Mouse (Mus musculus) stomach, embryonic 16.5 days (tissue): ENCODE measurements at regions not wholly inside any gene's neighbourhood (a gene's known extent, or its start where the extent isn't known, plus 50 kb on each side); places are given as distances from the start of the nearest gene placed in this dataset.

Source experiments
- ATAC-seq: fragments of 200-750 bp; cut with Nextera tagmentation; 2 replicates; pipeline ENCODE4 v1.8.0; 2017; ENCODE audit warnings: moderate number of reproducible peaks, moderate TSS enrichment; ENCODE audit not compliant: insufficient read depth, low FRiP score
- H3K27ac ChIP-seq: fragments of 300-500 bp; sonication (generic); 2 replicates; pipeline ENCODE4 v1.5.1; 2014; ENCODE audit warnings: low read length
- H3K27me3 ChIP-seq: fragments of 300-500 bp; sonication (generic); 2 replicates; pipeline ENCODE4 v1.6.1; 2014; ENCODE audit warnings: low read length, control low read depth, mixed read lengths; ENCODE audit not compliant: control insufficient read depth, insufficient read depth
- H3K36me3 ChIP-seq: fragments of 300-500 bp; sonication (generic); 2 replicates; pipeline ENCODE4 v1.6.1; 2014; ENCODE audit warnings: low read length; ENCODE audit not compliant: control insufficient read depth, insufficient read depth
- H3K4me1 ChIP-seq: fragments of 300-500 bp; sonication (generic); 2 replicates; pipeline ENCODE4 v1.6.1; 2014; ENCODE audit warnings: low read length, control low read depth, mixed read lengths; ENCODE audit not compliant: control insufficient read depth, insufficient read depth
- H3K4me2 ChIP-seq: fragments of 300-500 bp; sonication (generic); 2 replicates; pipeline ENCODE4 v1.6.1; 2014; ENCODE audit warnings: low read depth, low read length, mixed read lengths
- H3K4me3 ChIP-seq: fragments of 300-500 bp; sonication (generic); replicated peaks from 2 replicates; pipeline ENCODE4 v1.5.1; 2014; ENCODE audit warnings: mild to moderate bottlenecking, low read length
- H3K9ac ChIP-seq: fragments of 300-500 bp; sonication (generic); 2 replicates; pipeline ENCODE4 v1.6.1; 2014; ENCODE audit warnings: low read length
- H3K9me3 ChIP-seq: fragments of 300-500 bp; sonication (generic); replicated peaks from 2 replicates; pipeline ENCODE4 v1.6.1; 2016; ENCODE audit warnings: low read length, control low read depth; ENCODE audit not compliant: control insufficient read depth
- WGBS: fragments of 180-500 bp; shearing (Covaris S2); extraction: QIAGEN DNeasy Blood & Tissue Kit; methylation state at CpG from one replicate; pipeline ENCODE4 v1.1.7; 2014; 5-methylcytosine and 5-hydroxymethylcytosine counted together

DNA sequence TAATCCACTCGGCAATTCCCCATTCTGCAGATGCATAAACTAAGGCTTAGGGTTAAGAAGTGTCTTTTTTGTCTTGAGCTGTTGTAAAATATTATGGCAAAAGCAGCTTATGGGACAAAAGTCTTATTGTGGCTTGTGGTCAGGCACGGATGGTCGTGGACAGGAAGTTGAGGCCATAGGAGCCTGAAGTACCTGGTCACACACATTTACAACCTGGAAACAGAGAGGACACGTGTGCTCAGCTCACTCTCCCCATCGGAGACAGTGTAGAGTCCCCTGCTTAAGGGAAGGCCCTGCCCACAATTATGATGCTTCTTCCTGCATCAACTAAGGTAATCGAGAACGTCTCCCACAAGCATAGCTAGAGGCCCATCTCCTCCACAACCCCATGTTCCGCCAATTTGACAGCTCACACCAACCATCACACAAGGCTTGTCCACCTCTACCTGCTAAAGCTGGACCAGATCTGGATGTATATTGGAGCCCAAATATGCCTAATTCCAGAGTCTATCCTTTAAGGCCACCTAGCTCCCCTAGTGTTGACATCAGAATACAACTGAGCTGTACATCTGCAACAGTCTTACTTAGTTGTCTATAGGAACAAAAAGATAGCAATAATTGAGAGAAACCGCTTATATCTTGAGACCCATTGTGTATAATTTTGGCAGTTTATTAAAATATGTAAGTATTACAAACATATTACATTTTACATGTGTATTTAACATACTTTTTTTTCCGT, 89.0 kb downstream of the Dyrk2 start:
- WGBS: 83% methylated on average over 10 of the region's 10 CpGs
- no peak overlapping the region for H3K27ac ChIP-seq
- no peak for ATAC-seq
- no peaks in the 10 kb centered on the region for H3K9me3 ChIP-seq
- H3K4me1 ChIP-seq: no peaks in the 10 kb centered on the region
- no peaks in the 10 kb centered on the region for H3K27me3 ChIP-seq
- no peak overlapping the region for H3K9ac ChIP-seq
- H3K36me3 ChIP-seq: no peaks in the 10 kb centered on the region
- no peak overlapping the region for H3K4me3 ChIP-seq
- no peak overlapping the region for H3K4me2 ChIP-seq

DNA sequence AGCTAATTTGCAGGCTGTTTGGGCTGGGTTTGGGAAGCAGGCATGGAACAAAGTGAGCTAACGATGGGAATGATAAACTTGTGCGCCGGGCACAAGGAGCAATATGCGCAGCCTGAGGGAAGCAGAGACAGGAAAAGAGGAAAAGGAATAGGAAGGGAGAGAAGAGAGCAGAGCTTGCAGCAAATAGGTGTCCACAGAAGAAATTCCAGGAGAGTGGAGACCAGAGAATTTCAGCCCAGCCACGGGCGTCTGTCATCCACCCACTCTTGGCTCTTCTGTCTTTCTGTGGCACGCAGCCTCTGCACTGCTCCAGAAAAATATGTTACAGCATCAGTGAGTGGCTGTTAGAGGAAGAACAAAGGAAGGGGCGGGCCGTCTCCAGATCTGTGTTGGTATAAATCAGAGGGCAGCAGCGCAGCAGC, 88.2 kb downstream of the Dyrk2 start:
- ATAC-seq: no peak
- Histone ChIP-seq H3K4me3 (no peak overlapping the region), H3K27ac (no peak overlapping the region), H3K36me3 (no peaks in the 10 kb centered on the region), H3K9me3 (no peaks in the 10 kb centered on the region), H3K4me2 (no peak overlapping the region), H3K27me3 (no peaks in the 10 kb centered on the region), H3K9ac (no peak overlapping the region), H3K4me1 (no peaks in the 10 kb centered on the region)
- WGBS: 66% methylated on average over 10 of the region's 10 CpGs

DNA sequence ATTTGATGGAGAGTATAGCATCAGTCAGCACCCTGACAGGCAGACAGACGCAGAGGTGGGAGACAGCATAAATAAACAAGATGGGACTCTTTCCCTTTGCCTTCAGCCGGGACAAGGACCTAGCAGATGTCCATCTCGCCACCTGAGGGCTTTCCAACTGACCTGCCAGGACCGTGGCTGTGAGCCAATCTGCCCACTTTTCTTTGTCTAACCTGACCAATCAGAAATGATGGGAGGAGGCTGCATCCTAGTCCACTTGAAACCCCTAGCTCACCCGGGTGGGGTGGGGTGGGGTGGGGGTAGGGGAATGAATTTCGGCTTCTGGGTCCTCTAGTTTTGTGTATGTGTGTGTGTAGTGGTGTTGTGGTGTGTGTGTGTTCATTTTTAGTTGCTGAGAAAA, 87.4 kb downstream of the Dyrk2 start:
- no peaks in the 10 kb centered on the region for H3K4me1 ChIP-seq
- H3K9ac ChIP-seq: no peak overlapping the region
- no peak overlapping the region for H3K4me3 ChIP-seq
- H3K27me3 ChIP-seq: no peaks in the 10 kb centered on the region
- WGBS: 69% methylated on average over 6 of the region's 6 CpGs
- no peaks in the 10 kb centered on the region for H3K36me3 ChIP-seq
- no peak for ATAC-seq
- H3K4me2 ChIP-seq: no peak overlapping the region
- H3K27ac ChIP-seq: no peak overlapping the region
- H3K9me3 ChIP-seq: no peaks in the 10 kb centered on the region

DNA sequence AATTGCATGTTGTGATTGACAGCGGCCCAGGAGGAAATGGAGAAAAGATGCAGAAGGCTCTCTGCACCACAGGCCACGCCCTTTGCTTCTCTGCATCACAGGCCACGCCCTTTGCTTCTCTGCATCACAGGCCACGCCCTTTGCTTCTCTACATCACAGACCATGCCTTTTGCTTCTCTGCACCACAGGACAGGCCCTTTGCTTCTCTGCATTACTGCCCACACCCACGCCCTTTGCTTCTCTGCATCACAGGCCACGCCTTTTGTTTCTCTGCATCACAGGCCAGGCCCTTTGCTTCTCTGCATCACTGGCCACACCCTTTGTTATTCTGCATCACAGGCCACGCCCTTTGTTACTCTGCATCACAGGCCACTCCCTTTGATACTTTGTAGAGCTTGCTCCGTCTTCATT, 82.7 kb downstream of the Dyrk2 start:
- H3K27me3 ChIP-seq: no peaks in the 10 kb centered on the region
- H3K4me3 ChIP-seq: no peak overlapping the region
- H3K36me3 ChIP-seq: no peaks in the 10 kb centered on the region
- WGBS: 81% methylated on average over 8 of the region's 8 CpGs
- no peak overlapping the region for H3K27ac ChIP-seq
- H3K4me1 ChIP-seq: no peaks in the 10 kb centered on the region
- no peak overlapping the region for H3K4me2 ChIP-seq
- no peak for ATAC-seq
- H3K9me3 ChIP-seq: no peaks in the 10 kb centered on the region
- no peak overlapping the region for H3K9ac ChIP-seq

DNA sequence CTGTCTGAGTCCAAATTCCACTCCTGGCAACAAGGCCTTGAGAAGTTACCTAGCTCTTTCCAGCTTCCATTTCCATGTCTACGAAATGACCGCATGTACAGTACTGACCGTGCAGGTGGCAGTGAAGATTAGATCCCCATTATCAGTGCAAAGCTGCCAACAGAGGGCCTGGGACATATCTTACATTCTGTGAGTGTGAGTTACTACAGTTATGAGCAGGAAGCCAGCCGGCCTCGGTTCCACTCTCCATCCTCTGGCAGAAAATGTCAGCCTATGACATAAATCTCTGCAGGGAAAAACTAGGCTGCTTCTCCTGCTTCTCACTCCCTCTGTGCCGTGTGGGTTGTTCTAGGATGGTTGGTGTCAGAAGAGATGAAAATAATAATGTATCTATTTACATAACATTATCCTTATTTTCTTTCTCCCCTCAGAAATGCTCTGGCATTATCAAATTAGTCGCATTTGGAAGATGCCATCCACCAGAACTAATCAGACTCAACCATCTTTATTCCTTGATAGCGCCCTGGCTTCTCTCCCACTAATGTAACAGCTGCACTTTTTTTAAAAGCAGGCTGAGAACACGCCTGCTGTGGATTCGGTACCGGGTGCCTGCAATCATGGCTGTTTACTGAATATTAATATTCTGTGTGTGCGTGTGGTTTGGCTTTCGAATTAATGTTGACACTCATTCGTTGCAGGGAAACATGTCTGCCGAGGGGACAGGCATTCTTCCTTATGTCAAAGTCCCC, 77.5 kb downstream of the Dyrk2 start:
- H3K9me3 ChIP-seq: no peaks in the 10 kb centered on the region
- H3K9ac ChIP-seq: no peak overlapping the region
- H3K4me1 ChIP-seq: no peaks in the 10 kb centered on the region
- H3K27me3 ChIP-seq: no peaks in the 10 kb centered on the region
- no peak overlapping the region for H3K27ac ChIP-seq
- H3K36me3 ChIP-seq: no peaks in the 10 kb centered on the region
- WGBS: 68% methylated on average over 15 of the region's 15 CpGs
- H3K4me3 ChIP-seq: no peak overlapping the region
- H3K4me2 ChIP-seq: no peak overlapping the region
- ATAC-seq: no peak

DNA sequence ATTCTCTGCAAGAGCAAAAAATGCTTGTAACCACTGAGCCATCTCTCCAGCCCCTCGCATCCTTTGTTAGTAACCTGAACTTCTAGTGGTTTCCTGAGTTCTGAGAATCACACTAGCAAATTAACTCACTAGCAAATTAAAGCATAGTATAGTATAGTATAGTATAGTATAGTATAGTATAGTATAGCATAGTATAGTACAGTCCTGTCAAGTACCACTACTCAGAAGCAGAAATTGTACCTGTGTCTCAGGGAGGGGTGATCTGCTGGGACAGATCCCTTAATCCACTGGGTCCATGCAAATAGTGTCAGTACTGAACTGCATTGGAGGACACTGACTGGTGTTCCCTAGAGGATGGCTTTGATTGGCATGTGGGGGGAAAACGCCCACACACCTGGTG, 76.2 kb downstream of the Dyrk2 start:
- no peak overlapping the region for H3K4me3 ChIP-seq
- H3K27ac ChIP-seq: no peak overlapping the region
- H3K27me3 ChIP-seq: no peaks in the 10 kb centered on the region
- no peaks in the 10 kb centered on the region for H3K4me1 ChIP-seq
- no peak overlapping the region for H3K4me2 ChIP-seq
- H3K9me3 ChIP-seq: no peaks in the 10 kb centered on the region
- no peak for ATAC-seq
- WGBS: 86% methylated on average over 2 of the region's 2 CpGs
- no peaks in the 10 kb centered on the region for H3K36me3 ChIP-seq
- H3K9ac ChIP-seq: no peak overlapping the region

DNA sequence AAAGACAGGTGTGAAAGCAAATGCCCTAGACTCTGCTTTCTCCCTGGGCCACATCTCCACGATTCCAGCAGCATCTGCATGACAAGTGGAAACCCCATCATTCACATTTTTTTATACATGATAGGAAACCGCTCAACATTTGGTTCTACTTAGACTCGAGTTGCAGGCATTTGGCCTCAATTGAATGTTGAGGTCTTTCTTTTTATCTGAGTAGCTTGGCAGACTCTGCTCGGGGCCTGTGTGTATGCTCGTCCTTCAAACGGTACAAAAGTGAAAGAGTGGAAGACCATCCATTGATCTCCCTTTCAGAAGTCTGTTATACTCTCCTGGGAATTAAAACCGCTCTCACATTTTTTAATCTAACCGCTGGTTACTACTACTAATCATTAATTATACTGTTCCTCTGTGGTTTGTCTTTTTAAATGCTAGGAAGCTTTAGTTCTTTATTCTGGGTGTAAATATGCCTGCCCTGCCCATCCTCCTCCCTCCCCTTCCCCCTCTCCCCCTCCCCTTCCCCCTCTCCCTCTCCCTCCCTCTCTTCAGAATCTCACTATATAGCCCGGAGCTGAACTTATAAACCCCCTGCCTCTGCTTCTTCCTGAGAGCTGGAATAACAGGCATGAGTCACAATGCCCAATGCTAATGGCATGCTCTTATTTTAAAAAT, 75.5 kb downstream of the Dyrk2 start:
- WGBS: 46% methylated on average over 9 of the region's 9 CpGs
- no peak overlapping the region for H3K4me2 ChIP-seq
- H3K9me3 ChIP-seq: no peaks in the 10 kb centered on the region
- no peaks in the 10 kb centered on the region for H3K27me3 ChIP-seq
- H3K4me1 ChIP-seq: no peaks in the 10 kb centered on the region
- no peak for ATAC-seq
- no peaks in the 10 kb centered on the region for H3K36me3 ChIP-seq
- no peak overlapping the region for H3K27ac ChIP-seq
- H3K9ac ChIP-seq: no peak overlapping the region
- no peak overlapping the region for H3K4me3 ChIP-seq

DNA sequence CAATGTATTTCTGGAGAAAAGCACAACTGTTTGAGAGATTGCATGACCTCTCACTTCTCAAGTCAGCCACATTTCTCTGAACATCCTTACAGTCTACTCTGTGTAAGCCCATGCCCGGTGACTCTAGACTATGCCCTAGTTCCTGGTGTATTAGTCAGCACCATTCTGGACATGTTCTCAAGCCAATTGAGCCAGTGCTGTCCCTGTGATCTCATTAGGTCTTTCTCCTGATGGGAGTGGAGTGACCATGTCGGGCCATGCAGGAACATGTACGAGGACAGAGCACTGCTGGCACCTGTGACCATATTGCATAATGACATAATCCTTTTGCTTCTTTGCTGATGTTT, 75.0 kb downstream of the Dyrk2 start:
- Histone ChIP-seq H3K4me1 (0 out of 2 replicates have a peak, but pooled peaks cover 3% of the 10 kb centered on the region), H3K9me3 (no peaks in the 10 kb centered on the region), H3K36me3 (no peaks in the 10 kb centered on the region), H3K27ac (no peak overlapping the region), H3K9ac (no peak overlapping the region), H3K4me3 (no peak overlapping the region), H3K27me3 (no peaks in the 10 kb centered on the region), H3K4me2 (no peak overlapping the region)
- WGBS: 77% methylated on average over 3 of the region's 3 CpGs
- no peak for ATAC-seq

DNA sequence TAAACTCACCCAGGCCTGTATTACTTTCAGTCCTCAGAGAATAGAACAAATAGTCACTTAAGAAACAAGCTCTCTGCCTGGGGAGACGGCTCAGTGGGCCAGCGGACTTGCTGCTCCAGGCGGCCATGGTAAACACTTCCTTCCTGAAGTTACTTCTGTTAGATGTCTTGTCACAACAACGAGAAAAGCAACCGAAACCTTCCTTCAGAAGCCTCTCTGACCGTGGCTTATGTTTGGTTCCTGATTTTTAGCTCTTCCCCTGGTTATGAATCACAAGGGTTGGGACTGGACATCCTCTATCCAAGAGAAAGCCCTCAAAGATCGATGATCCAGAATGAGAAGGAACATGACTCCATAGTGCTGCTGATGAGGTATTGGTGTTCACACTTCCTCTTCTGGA, 73.5 kb downstream of the Dyrk2 start:
- Histone ChIP-seq H3K36me3 (no peaks in the 10 kb centered on the region), H3K4me2 (no peak overlapping the region), H3K9me3 (no peaks in the 10 kb centered on the region), H3K4me3 (no peak overlapping the region), H3K27ac (no peak overlapping the region), H3K27me3 (no peaks in the 10 kb centered on the region), H3K4me1 (0 out of 2 replicates have a peak, but pooled peaks cover 3% of the 10 kb centered on the region), H3K9ac (no peak overlapping the region)
- WGBS: 76% methylated on average over 7 of the region's 7 CpGs
- ATAC-seq: no peak
